Mouse (Mus musculus): ENCODE measurements around the gene Rhobtb1.

GRCm38 (mm10) chr10:69262918-69263822, 111.9 kb downstream of the Rhobtb1 start:
- TF ChIP-seq POLR2A (IDR thresholded peaks at IDR 0.05; ENCODE audit: low read depth, low read length) (no peak), CTCF (IDR thresholded peaks at IDR 0.05; ENCODE audit: borderline replicate concordance, insufficient read depth, low read length) (no peak)
